Mouse (Mus musculus) midbrain, embryonic 11.5 days (tissue): ENCODE data around the gene Creb1. TPM values are rescaled to one million over a fixed set of nuclear protein-coding genes. Genes with fewer than 3 reads are reported as not detected.

Source experiments
- ATAC-seq: fragments of 200-750 bp; cut with Nextera tagmentation; 2 replicates; pipeline ENCODE4 v1.8.0; 2017; ENCODE audit warnings: moderate TSS enrichment, moderate library complexity; ENCODE audit not compliant: low FRiP score
- DNase-seq: peaks from one replicate; pipeline ENCODE4 v3.0.0; 2015; ENCODE audit warnings: low spot score; ENCODE audit errors: missing footprints
- H3K27ac ChIP-seq: fragments of 300-500 bp; sonication (generic); 2 replicates; pipeline ENCODE4 v1.5.1; 2014; ENCODE audit warnings: low read depth, low read length
- H3K27me3 ChIP-seq: fragments of 300-500 bp; sonication (generic); 2 replicates; pipeline ENCODE4 v1.6.1; 2014; ENCODE audit warnings: mild to moderate bottlenecking, low read length, moderate library complexity, mixed read lengths; ENCODE audit not compliant: control insufficient read depth, insufficient read depth
- H3K36me3 ChIP-seq: fragments of 300-500 bp; sonication (generic); 2 replicates; pipeline ENCODE4 v1.6.1; 2014; ENCODE audit warnings: mild to moderate bottlenecking, low read length, moderate library complexity, mixed read lengths; ENCODE audit not compliant: control insufficient read depth, insufficient read depth
- H3K4me1 ChIP-seq: fragments of 300-500 bp; sonication (generic); 2 replicates; pipeline ENCODE4 v1.6.1; 2014; ENCODE audit warnings: low read length; ENCODE audit not compliant: control insufficient read depth, insufficient read depth
- H3K4me2 ChIP-seq: fragments of 300-500 bp; sonication (generic); 2 replicates; pipeline ENCODE4 v1.6.1; 2014; ENCODE audit warnings: mild to moderate bottlenecking, moderate library complexity
- H3K4me3 ChIP-seq: fragments of 300-500 bp; sonication (generic); 2 replicates; pipeline ENCODE4 v1.5.1; 2014; ENCODE audit warnings: low read depth, low read length
- H3K9ac ChIP-seq: fragments of 300-500 bp; sonication (generic); 2 replicates; pipeline ENCODE4 v1.6.1; 2014; ENCODE audit warnings: low read length
- H3K9me3 ChIP-seq: fragments of 300-500 bp; sonication (generic); 2 replicates; pipeline ENCODE4 v1.6.1; 2016; ENCODE audit warnings: low read length; ENCODE audit not compliant: control insufficient read depth
- WGBS: fragments of 180-500 bp; shearing (Covaris S2); extraction: QIAGEN DNeasy Blood & Tissue Kit; methylation state at CpG from one replicate; pipeline ENCODE4 v1.1.7; 2014; 5-methylcytosine and 5-hydroxymethylcytosine counted together
- polyA plus RNA-seq: library from polyadenylated mRNA; unstranded; fragments of >200 nt; fragmentation: Nextera tagmentation; extraction: Ambion mirVana; gene quantifications from 2 replicates; pipeline ENCODE4 v1.2.1, GENCODE M21; 2014

Gene Creb1
- polyA plus RNA-seq = 59.7 and 71.4 TPM in 2 replicates

GRCm38 (mm10) chr1:64532589-64533470 lies at the start of gene Creb1:
Gene Creb1, plus strand, starts transcription at chr1:64532645.
- WGBS = under 1% methylated on average over 70 of the region's 119 CpGs
- H3K4me1 ChIP-seq = peaks cover 16% of the 10 kb centered on the region

GRCm38 (mm10) chr1:64488521-64489029 lies 43.9 kb upstream of the Creb1 start:
- 0 out of 2 replicates have a peak, but pooled peaks cover 4% of the 10 kb centered on the region for H3K4me1 ChIP-seq
- ATAC-seq = peak; percentile 79
- no peak overlapping the region for H3K9ac ChIP-seq
- H3K27ac ChIP-seq = peak overlapping the region; percentile 48
- no peaks in the 10 kb centered on the region for H3K36me3 ChIP-seq
- H3K27me3 ChIP-seq = no peaks in the 10 kb centered on the region
- H3K9me3 ChIP-seq = no peaks in the 10 kb centered on the region
- no peak overlapping the region for H3K4me2 ChIP-seq
- no peak overlapping the region for H3K4me3 ChIP-seq
- DNase-seq = peak; percentile 89
- 22% methylated on average over 4 of the region's 4 CpGs for WGBS

More at GRCm38 (mm10) chr1:64532589-64533470, at the start of gene Creb1:
- Histone ChIP-seq H3K27me3 (no peaks in the 10 kb centered on the region), H3K27ac (peak within 1 kb of the TSS; percentile 99), H3K4me3 (peak within 1 kb of the TSS; percentile 87), H3K36me3 (no peaks in the 10 kb centered on the region), H3K9me3 (0 out of 2 replicates have a peak, but pooled peaks cover 2% of the 10 kb centered on the region), H3K4me2 (peak within 1 kb of the TSS; percentile 86), H3K9ac (peak within 1 kb of the TSS; percentile 99)
- DNase-seq (peak; percentile 100), ATAC-seq (peak; percentile 99)

GRCm38 (mm10) chr1:64496803-64497202 lies 35.6 kb upstream of the Creb1 start:
- no peak overlapping the region for H3K4me3 ChIP-seq
- no peaks in the 10 kb centered on the region for H3K4me1 ChIP-seq
- no peaks in the 10 kb centered on the region for H3K36me3 ChIP-seq
- H3K4me2 ChIP-seq = no peak overlapping the region
- no peaks in the 10 kb centered on the region for H3K27me3 ChIP-seq
- ATAC-seq = no peak
- H3K9me3 ChIP-seq = no peaks in the 10 kb centered on the region
- DNase-seq = no peak
- no peak overlapping the region for H3K27ac ChIP-seq
- H3K9ac ChIP-seq = no peak overlapping the region

GRCm38 (mm10) chr1:64501382-64502140 lies 30.9 kb upstream of the Creb1 start:
- Histone ChIP-seq H3K27me3 (no peaks in the 10 kb centered on the region), H3K4me2 (no peak overlapping the region), H3K4me1 (no peaks in the 10 kb centered on the region), H3K27ac (no peak overlapping the region), H3K36me3 (no peaks in the 10 kb centered on the region), H3K9me3 (no peaks in the 10 kb centered on the region), H3K9ac (no peak overlapping the region), H3K4me3 (no peak overlapping the region)
- DNase-seq = no peak
- ATAC-seq = no peak

GRCm38 (mm10) chr1:64508479-64509096 lies 23.9 kb upstream of the Creb1 start:
- Histone ChIP-seq H3K4me2 (no peak overlapping the region), H3K9me3 (no peaks in the 10 kb centered on the region), H3K4me3 (no peak overlapping the region), H3K9ac (no peak overlapping the region), H3K27ac (no peak overlapping the region), H3K27me3 (no peaks in the 10 kb centered on the region), H3K36me3 (no peaks in the 10 kb centered on the region), H3K4me1 (no peaks in the 10 kb centered on the region)
- DNase-seq (no peak), ATAC-seq (no peak)
- WGBS = 90% methylated on average over 7 of the region's 7 CpGs

GRCm38 (mm10) chr1:64509678-64510077 lies 22.8 kb upstream of the Creb1 start:
- ATAC-seq = no peak
- H3K4me3 ChIP-seq = no peak overlapping the region
- H3K4me2 ChIP-seq = no peak overlapping the region
- WGBS = 54% methylated on average over 1 of the region's 1 CpGs
- no peaks in the 10 kb centered on the region for H3K36me3 ChIP-seq
- H3K4me1 ChIP-seq = no peaks in the 10 kb centered on the region
- no peak overlapping the region for H3K9ac ChIP-seq
- no peak for DNase-seq
- H3K27ac ChIP-seq = no peak overlapping the region
- H3K27me3 ChIP-seq = no peaks in the 10 kb centered on the region
- no peaks in the 10 kb centered on the region for H3K9me3 ChIP-seq

GRCm38 (mm10) chr1:64514184-64514583 lies 18.3 kb upstream of the Creb1 start:
- WGBS = 84% methylated on average over 7 of the region's 7 CpGs
- H3K4me2 ChIP-seq = no peak overlapping the region
- no peaks in the 10 kb centered on the region for H3K9me3 ChIP-seq
- no peak overlapping the region for H3K27ac ChIP-seq
- no peak overlapping the region for H3K9ac ChIP-seq
- DNase-seq (no peak), ATAC-seq (no peak)
- no peaks in the 10 kb centered on the region for H3K36me3 ChIP-seq
- no peak overlapping the region for H3K4me3 ChIP-seq
- H3K4me1 ChIP-seq = no peaks in the 10 kb centered on the region
- H3K27me3 ChIP-seq = no peaks in the 10 kb centered on the region

- no peak overlapping the region for H3K4me2 ChIP-seq
- DNase-seq = no peak
- no peaks in the 10 kb centered on the region for H3K4me1 ChIP-seq
- H3K9ac ChIP-seq = no peak overlapping the region
- no peak overlapping the region for H3K4me3 ChIP-seq
- H3K36me3 ChIP-seq = no peaks in the 10 kb centered on the region
- no peaks in the 10 kb centered on the region for H3K27me3 ChIP-seq
- 76% methylated on average over 3 of the region's 3 CpGs for WGBS
- no peak for ATAC-seq
- H3K9me3 ChIP-seq = no peaks in the 10 kb centered on the region
- H3K27ac ChIP-seq = no peak overlapping the region
Observed at GRCm38 (mm10) chr1:64516593-64516992, 15.9 kb upstream of the Creb1 start.
